17 mouse cellular contexts compared by ENCODE assay signal in the genomic region with DNA sequence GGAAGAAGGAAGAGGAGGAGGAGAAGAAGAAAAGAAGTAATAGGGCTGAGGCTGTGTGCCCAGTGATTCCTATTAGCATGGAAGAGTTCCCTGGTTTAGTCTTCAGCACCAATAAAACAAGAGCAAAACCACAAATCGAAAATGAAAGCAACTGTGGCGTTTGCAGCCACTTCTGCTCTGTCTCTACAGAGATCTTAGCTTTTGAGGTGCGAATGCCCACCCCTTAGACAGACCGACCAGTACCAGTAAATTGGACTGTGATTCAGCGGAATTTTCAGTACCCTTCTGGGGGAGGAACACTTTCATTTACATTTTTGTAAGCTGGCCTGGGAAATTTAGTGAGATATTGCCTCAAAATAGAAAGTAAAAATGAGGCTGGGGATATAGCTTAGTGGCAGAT. TPM values are rescaled to one million over a fixed set of nuclear protein-coding genes. Genes with fewer than 3 reads are reported as not detected.
A peak's percentile ranks its signal among the peaks of the same experiment; 100 is the strongest.
DNase-seq lines count a peak whose midpoint lies in the region; ATAC-seq and TF ChIP-seq lines count a peak whose summit lies in the region.
"Had no signal": no experiment of that assay in that cellular context is flagged by ENCODE, and none has a peak within 500 bp of the region (broad histone marks: within the 10 kb centered on the region; RNA-seq: fewer than 3 reads in every experiment).

No protein-coding gene starts in this region.

- intact Hi-C loops in gastrocnemius, adult 2 months (cut with DNase I): no loop called here
- intact Hi-C loops in gastrocnemius, postnatal 36 days (cut with DNase I): no loop called here

- peak overlapping the region; percentile 37 for H3K4me3 ChIP-seq in gastrocnemius, adult 2 months
- H3K4me3 ChIP-seq: hindbrain, embryonic 10.5 days; lung, embryonic 15.5 days; neural tube, embryonic 15.5 days had no signal

- DNase-seq in gastrocnemius, adult 2 months: no peak
- no peak for DNase-seq in gastrocnemius, postnatal 36 days
- peak; percentile 83 for DNase-seq in CD4-positive helper T cell, adult 2 months (ENCODE audit: low read depth, low spot score)
- no peak for DNase-seq in cerebellum, adult 9-10 months
- no peak for DNase-seq in right cerebral cortex, postnatal 4 days
- DNase-seq in ovary, postnatal 10 days (ENCODE audit: low spot score): no peak
- DNase-seq: adrenal gland, postnatal 36 days; cerebellum, adult 2 months; heart, adult 11 months; kidney, adult 11 months; midbrain, embryonic 14.5 days; right cerebral cortex, postnatal 25 days had no signal

- no peak for TF ChIP-seq CTCF in gastrocnemius, adult 2 months (IDR thresholded peaks at IDR 0.05)

- ATAC-seq in erythroid progenitor cell, adult 5-6 weeks (replicated peaks; ENCODE audit: low FRiP score, poor library complexity, severe bottlenecking): peak; percentile 64
- peak; percentile 59 for ATAC-seq in megakaryocyte progenitor cell, adult 5-6 weeks (replicated peaks; ENCODE audit: poor library complexity)

- peak overlapping the region; percentile 41; the same call in 1 of the 2 replicates for H3K27ac ChIP-seq in gastrocnemius, adult 2 months
- H3K27ac ChIP-seq: hindbrain, embryonic 10.5 days; lung, embryonic 15.5 days; neural tube, embryonic 15.5 days had no signal

RNA-seq across cellular contexts. Expression of a gene that starts 12.7 kb away (rescaled TPM):
- 1 to 10 TPM in 1 of 2 experiments, under 1 TPM in 1; 0.61 to 1.3 TPM for total RNA-seq in gastrocnemius, adult 2 months (2021)
- total RNA-seq in gastrocnemius, postnatal 36 days (2021): 1 to 10 TPM in 1 of 2 experiments, under 1 TPM in 1; 0.76 to 1.1 TPM
- total RNA-seq in erythroid progenitor cell, adult 5-6 weeks (2015; ENCODE audit: low replicate concordance): 1.7 and 6.1 TPM in 2 replicates
- 0.98 and 4.6 TPM in 2 replicates for total RNA-seq in erythroid progenitor cell, adult 5-6 weeks (2017; ENCODE audit: low replicate concordance)
- 2.1 and 2.6 TPM in 2 replicates for total RNA-seq in megakaryocyte progenitor cell, adult 5-6 weeks (2015)
- 5.4 and 7.3 TPM in 2 replicates for total RNA-seq in megakaryocyte progenitor cell, adult 5-6 weeks (2017)

RNA-seq across cellular contexts. Expression of a gene that starts 29.7 kb away (rescaled TPM):
- total RNA-seq in gastrocnemius, adult 2 months (2021): 10 to 100 TPM; 24.8 to 28.9 TPM
- total RNA-seq in gastrocnemius, postnatal 36 days (2021): 10 to 100 TPM; 23.3 to 24.2 TPM
- total RNA-seq in erythroid progenitor cell, adult 5-6 weeks (2015; ENCODE audit: low replicate concordance): 11.5 and 16.8 TPM in 2 replicates
- 16.3 and 23.0 TPM in 2 replicates for total RNA-seq in erythroid progenitor cell, adult 5-6 weeks (2017; ENCODE audit: low replicate concordance)
- total RNA-seq in megakaryocyte progenitor cell, adult 5-6 weeks (2015): 81.4 and 89.6 TPM in 2 replicates
- total RNA-seq in megakaryocyte progenitor cell, adult 5-6 weeks (2017): 94.6 and 102 TPM in 2 replicates

RNA-seq across cellular contexts. Expression of a gene that starts 30.1 kb away (rescaled TPM):
- 10 to 100 TPM; 38.5 to 46.9 TPM for total RNA-seq in gastrocnemius, adult 2 months (2021)
- total RNA-seq in gastrocnemius, postnatal 36 days (2021): 10 to 100 TPM; 36.0 to 47.3 TPM
- total RNA-seq in erythroid progenitor cell, adult 5-6 weeks (2015; ENCODE audit: low replicate concordance): 177 and 270 TPM in 2 replicates
- 159 and 296 TPM in 2 replicates for total RNA-seq in erythroid progenitor cell, adult 5-6 weeks (2017; ENCODE audit: low replicate concordance)
- total RNA-seq in megakaryocyte progenitor cell, adult 5-6 weeks (2015): 233 and 259 TPM in 2 replicates
- 122 and 137 TPM in 2 replicates for total RNA-seq in megakaryocyte progenitor cell, adult 5-6 weeks (2017)
